Mouse (Mus musculus): ENCODE results near the gene Slc25a18.

Slc25a18 gene

DNA sequence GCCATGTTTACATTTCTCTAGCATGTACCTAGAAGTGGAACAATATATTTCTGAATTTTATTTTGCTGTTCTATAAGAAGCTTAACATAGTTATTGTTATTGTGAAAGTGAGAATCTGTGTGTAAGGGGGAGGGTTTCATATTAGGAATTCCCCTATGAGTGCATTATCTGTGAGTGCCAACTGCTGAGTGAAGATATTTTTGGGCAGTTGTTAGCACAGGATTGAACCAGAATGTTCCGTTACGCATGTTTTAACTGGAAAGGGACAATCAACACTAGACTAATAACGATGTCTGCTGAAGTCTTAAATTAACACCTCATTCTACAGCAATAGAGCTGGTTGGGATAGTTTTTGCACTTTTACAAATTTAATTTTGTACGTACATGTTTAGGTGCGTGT is 68.4 kb downstream of the Slc25a18 start:
- DNase-seq (ENCODE audit: low read depth, low spot score), result no peak
